Mouse (Mus musculus) right cerebral cortex, postnatal 25 days (tissue): ENCODE data around the gene Dolk.

Experiments used
- DNase-seq: peaks from one replicate; pipeline ENCODE4 v3.0.0; 2022

Dolk gene

DNA sequence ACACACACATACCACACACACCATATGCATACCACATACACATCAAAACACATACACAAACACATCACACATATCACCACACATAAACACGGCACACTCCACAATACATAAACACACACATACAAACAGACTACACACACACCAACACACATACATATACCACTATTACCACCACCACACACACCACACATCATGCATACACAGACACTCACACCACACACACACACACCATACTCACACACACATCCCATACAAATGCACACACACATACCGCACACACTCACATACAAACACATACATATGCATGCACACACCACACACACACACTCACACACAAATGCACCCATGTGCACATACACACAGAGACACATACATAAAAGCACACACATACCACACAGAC, 18.7 kb downstream of the Dolk start:
- no peak for DNase-seq

GRCm38 (mm10) chr2:30266392-30266941, 19.7 kb downstream of the Dolk start:
- DNase-seq, result no peak

DNA sequence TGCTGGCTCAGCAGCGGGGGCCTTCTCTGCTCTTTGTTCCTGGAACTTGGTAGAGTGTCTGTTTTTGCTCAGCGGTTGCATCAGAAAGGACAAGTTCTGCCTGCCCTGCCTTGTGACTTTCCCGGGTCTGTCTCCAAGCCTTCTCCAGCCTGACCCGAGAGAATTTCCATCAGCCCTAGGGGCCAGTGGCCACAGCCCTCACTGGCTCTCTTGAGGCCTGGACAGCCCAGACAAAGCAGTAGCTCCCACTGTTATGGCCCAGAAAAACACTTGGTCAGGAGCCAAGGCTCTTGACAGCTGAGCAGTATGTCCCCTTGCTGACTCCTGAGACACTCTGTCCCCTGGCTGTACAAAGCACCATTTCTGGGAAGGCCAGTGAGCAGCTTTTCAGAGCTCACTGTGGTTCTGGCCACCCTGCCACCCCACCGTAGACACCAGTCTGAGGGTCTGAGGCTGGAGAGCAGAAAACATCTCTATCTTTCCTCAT, 20.3 kb downstream of the Dolk start, which contains the start of gene Phyhd1:
Phyhd1 (plus strand) TSS at position 437 of the 487 bp plus-strand sequence.
- no peak for DNase-seq

- no peak for DNase-seq
Observed at GRCm38 (mm10) chr2:30264671-30265519, 21.2 kb downstream of the Dolk start.

DNA sequence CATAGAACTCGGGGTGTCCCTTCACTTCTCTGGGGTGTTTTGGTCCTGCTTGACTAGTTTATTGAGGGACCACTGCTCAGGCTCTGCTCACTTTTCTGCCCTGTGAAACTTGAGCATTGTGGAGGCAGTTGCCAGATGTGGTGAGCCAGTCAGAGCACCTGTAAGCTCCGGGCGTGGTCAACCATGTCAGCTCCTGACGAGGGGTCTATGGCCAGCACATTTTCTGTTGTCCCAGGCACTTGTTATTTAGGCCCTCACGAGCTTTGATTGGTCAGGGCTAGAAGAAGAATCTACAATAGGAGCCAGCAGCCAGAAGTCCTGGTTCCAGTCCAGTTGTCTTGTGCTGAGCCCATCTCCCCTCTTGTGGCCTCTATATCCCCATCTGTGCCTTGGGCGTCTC, 22.3 kb downstream of the Dolk start:
- no peak for DNase-seq

GRCm38 (mm10) chr2:30262840-30263441, 23.2 kb downstream of the Dolk start:
- no peak for DNase-seq

GRCm38 (mm10) chr2:30261921-30262839, 24.0 kb downstream of the Dolk start:
- DNase-seq, result no peak

DNA sequence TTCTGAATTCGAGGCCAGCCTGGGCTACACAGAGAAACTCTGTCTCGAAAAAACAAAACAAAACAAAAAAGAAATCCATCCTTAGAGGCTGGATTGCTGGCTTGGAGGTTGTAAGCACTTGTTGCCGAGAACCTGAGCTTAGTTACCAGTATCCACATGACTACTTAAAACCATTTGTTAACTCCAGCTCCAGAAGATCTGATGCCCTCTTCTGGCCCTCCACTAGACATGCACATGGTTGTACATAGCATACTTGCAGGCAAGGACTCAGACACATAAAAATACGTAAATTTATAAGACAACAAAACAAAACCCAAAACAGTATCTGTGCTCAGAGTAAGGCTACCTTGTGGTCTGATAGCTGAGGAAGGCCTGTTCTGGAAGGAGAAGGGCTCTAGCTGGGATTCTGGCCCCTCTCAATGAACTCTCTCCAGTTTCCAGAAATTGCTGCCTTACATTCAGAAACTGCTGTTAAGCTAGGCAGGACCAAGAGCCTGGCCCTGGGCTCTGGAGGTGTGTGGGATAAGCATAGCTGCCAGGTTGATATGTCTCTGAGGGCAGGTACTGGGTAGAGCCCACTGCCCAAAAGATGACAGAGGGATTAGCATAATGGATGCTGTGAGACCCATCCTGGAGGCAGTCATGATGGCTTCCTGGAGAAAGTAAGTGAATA, 24.9 kb downstream of the Dolk start:
- no peak for DNase-seq

DNA sequence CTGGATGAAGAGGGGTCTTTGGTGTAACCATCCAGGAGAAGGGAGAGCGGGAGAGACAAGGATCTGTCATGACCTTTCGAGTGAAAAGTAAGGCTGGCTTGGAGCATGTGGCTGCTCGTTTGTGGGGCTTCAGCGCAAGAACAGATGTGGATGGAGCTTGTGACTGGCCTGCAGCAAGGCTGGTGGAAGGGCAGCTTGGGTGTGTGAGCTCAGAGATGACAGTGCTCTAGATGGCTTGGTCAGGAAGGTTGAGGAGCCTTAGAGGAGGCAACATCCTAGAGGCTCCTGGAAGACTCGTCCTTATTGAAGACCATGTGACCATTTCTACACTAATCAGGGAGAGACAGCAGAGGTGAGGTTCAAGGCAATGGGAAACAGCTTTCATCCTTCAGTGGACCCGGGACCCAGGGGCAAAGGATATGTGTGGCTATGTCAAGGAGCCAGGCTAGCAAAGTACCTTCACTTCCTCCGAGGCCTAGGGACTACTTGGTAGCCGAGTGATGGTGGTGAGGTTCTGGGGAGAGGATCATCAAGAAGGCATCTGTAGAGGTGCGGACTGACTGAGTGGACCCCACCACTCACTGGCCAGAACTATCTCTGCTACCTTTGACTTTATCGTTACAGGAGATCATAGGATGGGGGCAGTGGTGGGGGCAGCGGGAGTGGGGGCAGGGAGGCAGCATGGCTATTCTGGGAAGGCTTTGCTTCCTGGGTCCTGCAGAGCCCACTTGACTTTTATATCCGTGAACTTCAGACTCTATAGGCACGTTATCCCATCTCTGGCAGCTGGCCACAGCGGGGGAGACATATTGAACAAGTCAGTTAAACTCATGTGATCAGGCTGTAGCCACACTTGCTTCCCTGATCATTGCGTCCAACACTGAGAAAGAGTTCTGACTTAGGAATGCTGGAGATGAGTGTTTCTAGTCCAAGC, 26.7 kb downstream of the Dolk start:
- no peak for DNase-seq

DNA sequence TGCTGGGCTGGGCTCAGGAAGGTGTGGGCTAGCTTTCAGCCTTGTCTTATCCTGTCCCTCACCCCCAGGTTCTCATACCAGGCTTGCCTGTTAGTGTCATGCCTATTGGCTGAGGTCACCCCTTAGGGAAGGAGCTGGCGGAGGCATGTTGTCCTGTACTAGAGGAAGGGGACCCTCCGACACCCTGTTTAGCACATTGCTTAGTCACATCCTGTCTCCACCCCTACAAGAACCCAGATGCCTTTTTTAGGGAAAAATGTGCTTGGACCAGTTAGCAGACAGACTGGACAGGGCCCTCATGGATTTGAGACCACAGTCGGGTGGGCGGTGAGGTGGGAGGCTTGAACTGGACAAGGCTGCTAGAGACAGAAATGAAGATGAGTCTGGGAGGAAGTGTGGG, 27.5 kb downstream of the Dolk start:
- no peak for DNase-seq

GRCm38 (mm10) chr2:30257699-30258460, 28.3 kb downstream of the Dolk start:
- DNase-seq, result no peak

DNA sequence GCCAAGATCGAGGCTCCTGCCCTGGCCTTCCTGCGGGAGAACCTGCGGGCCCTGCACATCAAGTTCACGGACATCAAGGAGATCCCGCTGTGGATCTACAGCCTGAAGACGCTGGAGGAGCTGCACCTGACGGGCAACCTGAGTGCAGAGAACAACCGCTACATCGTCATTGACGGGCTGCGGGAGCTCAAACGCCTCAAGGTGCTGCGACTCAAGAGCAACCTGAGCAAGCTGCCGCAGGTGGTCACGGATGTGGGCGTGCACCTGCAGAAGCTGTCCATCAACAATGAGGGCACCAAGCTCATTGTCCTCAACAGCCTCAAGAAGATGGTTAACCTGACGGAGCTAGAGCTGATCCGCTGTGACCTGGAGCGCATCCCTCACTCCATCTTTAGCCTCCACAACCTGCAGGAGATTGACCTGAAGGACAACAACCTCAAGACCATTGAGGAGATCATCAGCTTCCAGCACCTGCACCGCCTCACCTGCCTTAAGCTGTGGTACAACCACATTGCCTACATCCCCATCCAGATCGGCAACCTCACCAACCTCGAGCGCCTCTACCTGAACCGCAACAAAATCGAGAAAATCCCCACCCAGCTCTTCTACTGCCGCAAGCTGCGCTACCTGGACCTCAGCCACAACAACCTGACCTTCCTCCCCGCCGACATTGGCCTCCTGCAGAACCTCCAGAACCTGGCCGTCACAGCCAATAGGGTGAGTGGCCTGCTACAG, 29.4 kb downstream of the Dolk start:
- no peak for DNase-seq

- no peak for DNase-seq
Observed at GRCm38 (mm10) chr2:30255631-30256395, 30.3 kb downstream of the Dolk start.

DNA sequence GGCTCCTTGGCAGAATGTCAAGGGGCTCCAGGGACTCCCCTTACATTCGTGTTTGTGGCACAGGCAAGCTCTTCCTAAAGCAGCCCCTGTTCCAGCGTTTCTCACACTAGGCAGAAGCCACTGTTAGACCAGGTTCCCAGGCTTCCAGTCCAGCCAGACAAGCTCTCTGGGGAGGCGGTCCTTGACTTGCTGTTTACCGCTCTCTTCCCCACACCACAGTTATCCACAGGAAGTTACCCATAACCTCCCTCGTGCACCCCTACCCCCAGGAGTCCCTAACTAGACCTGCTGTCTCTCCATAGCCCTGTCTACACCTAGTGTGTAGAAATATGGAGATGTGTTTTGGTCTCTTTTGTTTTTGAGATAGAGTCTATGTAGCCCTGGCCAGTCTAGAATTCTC, 32.3 kb downstream of the Dolk start:
- DNase-seq, result no peak

- DNase-seq, result no peak
Observed at GRCm38 (mm10) chr2:30252521-30252920, 33.6 kb downstream of the Dolk start.

- no peak for DNase-seq
Observed at GRCm38 (mm10) chr2:30251417-30252104, 34.6 kb downstream of the Dolk start.

DNA sequence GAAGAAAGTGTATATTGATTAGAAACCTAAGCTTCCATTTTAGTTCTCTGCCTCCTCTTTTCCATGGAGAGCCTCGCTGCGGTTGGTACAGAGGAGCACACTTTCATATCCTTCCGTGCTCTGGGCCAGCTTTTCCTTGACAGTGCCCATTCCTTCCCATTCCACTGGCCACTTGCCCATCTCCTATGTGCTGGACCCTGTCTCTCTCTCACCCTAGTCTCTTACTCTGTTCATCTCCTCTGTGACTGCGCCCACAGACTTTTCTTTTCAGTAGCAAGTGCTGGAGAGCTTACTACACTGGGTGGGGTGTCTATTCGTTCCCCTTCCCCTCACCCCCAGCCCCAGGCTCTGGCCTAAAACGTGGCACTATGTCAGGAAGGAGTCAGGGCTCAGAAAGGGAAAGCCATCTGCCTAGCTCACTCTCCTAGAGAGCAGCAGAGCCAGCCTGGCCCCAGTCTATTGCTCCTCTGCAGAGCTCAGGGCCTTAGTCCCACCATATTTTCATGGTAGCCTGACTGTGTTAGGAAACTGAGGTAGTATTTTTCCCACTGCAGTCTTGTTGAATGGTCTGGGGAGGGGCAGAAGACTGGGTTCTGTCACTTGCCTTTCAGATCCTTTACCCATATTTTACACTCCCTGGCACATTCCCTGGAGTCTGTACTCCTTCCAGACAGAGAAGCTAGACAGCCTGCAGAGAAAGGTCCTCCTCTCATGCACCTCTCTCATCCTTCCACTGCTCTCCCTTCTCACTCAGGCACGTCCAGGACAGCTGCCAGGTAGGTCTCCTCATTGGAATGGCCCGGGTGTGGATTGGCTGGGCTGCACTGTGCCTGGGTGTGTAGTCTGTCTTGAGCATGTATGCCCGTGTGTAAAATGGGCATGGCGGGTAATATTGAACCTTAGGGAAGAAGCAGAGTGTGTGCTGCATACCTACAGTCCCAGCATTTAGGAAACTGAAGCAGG, 35.7 kb downstream of the Dolk start:
- no peak for DNase-seq
